Mouse (Mus musculus): Measurements from ENCODE around the gene Gmnn. TPM values are rescaled to one million over a fixed set of nuclear protein-coding genes. Genes with fewer than 3 reads are reported as not detected.
A peak's percentile ranks its signal among the peaks of the same experiment; 100 is the strongest.

Gmnn gene
- 107 and 108 TPM in 2 replicates for polyA plus RNA-seq (2014; fragmentation: Nextera tagmentation; extraction: Ambion mirVana)

- Histone ChIP-seq H3K36me3 (ENCODE audit: control insufficient read depth, insufficient read depth, low read length) (peaks cover 12% of the 10 kb centered on the region; the same call in 1 of the 2 replicates), H3K4me1 (ENCODE audit: control insufficient read depth, insufficient read depth, low read length) (peaks cover 8% of the 10 kb centered on the region; the same call in 1 of the 2 replicates), H3K27me3 (ENCODE audit: control insufficient read depth, insufficient read depth, low read length) (no peaks in the 10 kb centered on the region), H3K9ac (replicated peaks; ENCODE audit: low read depth, low read length) (peak within 1 kb of the TSS; percentile 74), H3K4me2 (replicated peaks; ENCODE audit: low read depth, low read length) (peak within 1 kb of the TSS; percentile 69), H3K9me3 (ENCODE audit: control insufficient read depth, low read depth, low read length) (no peaks in the 10 kb centered on the region), H3K27ac (ENCODE audit: low read length) (peak within 1 kb of the TSS; percentile 96), H3K4me3 (ENCODE audit: low read depth, low read length) (peak within 1 kb of the TSS; percentile 96)
- WGBS = under 1% methylated on average over 79 of the region's 79 CpGs
- peak; percentile 97 for ATAC-seq (ENCODE audit: insufficient number of reproducible peaks, insufficient read depth, low FRiP score, low read depth)
These were observed at the start of gene Gmnn for GRCm38 (mm10) chr13:24761403-24762227. Gene Gmnn, minus strand, starts transcription at chr13:24761923.

- H3K27me3 ChIP-seq (ENCODE audit: control insufficient read depth, insufficient read depth, low read length) = no peaks in the 10 kb centered on the region
- no peak overlapping the region for H3K4me3 ChIP-seq (ENCODE audit: low read depth, low read length)
- no peak overlapping the region for H3K4me2 ChIP-seq (replicated peaks; ENCODE audit: low read depth, low read length)
- peaks cover 12% of the 10 kb centered on the region; the same call in 1 of the 2 replicates for H3K4me1 ChIP-seq (ENCODE audit: control insufficient read depth, insufficient read depth, low read length)
- H3K27ac ChIP-seq (ENCODE audit: low read length) = no peak overlapping the region
- H3K9me3 ChIP-seq (ENCODE audit: control insufficient read depth, low read depth, low read length) = no peaks in the 10 kb centered on the region
- H3K36me3 ChIP-seq (ENCODE audit: control insufficient read depth, insufficient read depth, low read length) = peaks cover 50% of the 10 kb centered on the region
- ATAC-seq (ENCODE audit: insufficient number of reproducible peaks, insufficient read depth, low FRiP score, low read depth) = no peak
- H3K9ac ChIP-seq (replicated peaks; ENCODE audit: low read depth, low read length) = no peak overlapping the region
These were observed 44.4 kb upstream of the Gmnn start for GRCm38 (mm10) chr13:24806079-24806478.

- no peak for ATAC-seq (ENCODE audit: insufficient number of reproducible peaks, insufficient read depth, low FRiP score, low read depth)
- H3K9ac ChIP-seq (replicated peaks; ENCODE audit: low read depth, low read length) = peak overlapping the region; percentile 18; the same call in 1 of the 2 replicates
- H3K27ac ChIP-seq (ENCODE audit: low read length) = no peak overlapping the region
- peak overlapping the region; percentile 74 for H3K4me2 ChIP-seq (replicated peaks; ENCODE audit: low read depth, low read length)
- H3K36me3 ChIP-seq (ENCODE audit: control insufficient read depth, insufficient read depth, low read length) = peaks cover 26% of the 10 kb centered on the region
- H3K4me3 ChIP-seq (ENCODE audit: low read depth, low read length) = peak overlapping the region; percentile 99
- H3K4me1 ChIP-seq (ENCODE audit: control insufficient read depth, insufficient read depth, low read length) = peaks cover 12% of the 10 kb centered on the region; the same call in 1 of the 2 replicates
- no peaks in the 10 kb centered on the region for H3K27me3 ChIP-seq (ENCODE audit: control insufficient read depth, insufficient read depth, low read length)
- no peaks in the 10 kb centered on the region for H3K9me3 ChIP-seq (ENCODE audit: control insufficient read depth, low read depth, low read length)
- 10% methylated on average over 2 of the region's 2 CpGs for WGBS
These were observed 41.5 kb upstream of the Gmnn start for GRCm38 (mm10) chr13:24803196-24803595.

GRCm38 (mm10) chr13:24802131-24802691 lies 40.5 kb upstream of the Gmnn start:
- peak overlapping the region; percentile 99 for H3K9ac ChIP-seq (replicated peaks; ENCODE audit: low read depth, low read length)

GRCm38 (mm10) chr13:24801308-24801921 lies 39.7 kb upstream of the Gmnn start, which contains the start of gene BC005537:
Gene BC005537, plus strand, starts transcription at chr13:24801657.
- Histone ChIP-seq H3K4me2 (replicated peaks; ENCODE audit: low read depth, low read length) (peak within 1 kb of the TSS; percentile 74), H3K4me3 (ENCODE audit: low read depth, low read length) (peak within 1 kb of the TSS; percentile 99), H3K4me1 (ENCODE audit: control insufficient read depth, insufficient read depth, low read length) (peaks cover 12% of the 10 kb centered on the region; the same call in 1 of the 2 replicates), H3K9me3 (ENCODE audit: control insufficient read depth, low read depth, low read length) (no peaks in the 10 kb centered on the region), H3K27me3 (ENCODE audit: control insufficient read depth, insufficient read depth, low read length) (no peaks in the 10 kb centered on the region), H3K27ac (ENCODE audit: low read length) (peak within 1 kb of the TSS; percentile 99), H3K9ac (replicated peaks; ENCODE audit: low read depth, low read length) (peak within 1 kb of the TSS; percentile 99), H3K36me3 (ENCODE audit: control insufficient read depth, insufficient read depth, low read length) (peaks cover 14% of the 10 kb centered on the region)
- peak; percentile 53 for ATAC-seq (ENCODE audit: insufficient number of reproducible peaks, insufficient read depth, low FRiP score, low read depth)
- under 1% methylated on average over 65 of the region's 74 CpGs for WGBS

More at GRCm38 (mm10) chr13:24802131-24802691, 40.5 kb upstream of the Gmnn start:
- Histone ChIP-seq H3K27me3 (ENCODE audit: control insufficient read depth, insufficient read depth, low read length) (no peaks in the 10 kb centered on the region), H3K4me3 (ENCODE audit: low read depth, low read length) (peak overlapping the region; percentile 99), H3K9me3 (ENCODE audit: control insufficient read depth, low read depth, low read length) (no peaks in the 10 kb centered on the region), H3K27ac (ENCODE audit: low read length) (peak overlapping the region; percentile 99; the same call in 1 of the 2 replicates), H3K4me1 (ENCODE audit: control insufficient read depth, insufficient read depth, low read length) (peaks cover 12% of the 10 kb centered on the region; the same call in 1 of the 2 replicates), H3K36me3 (ENCODE audit: control insufficient read depth, insufficient read depth, low read length) (peaks cover 17% of the 10 kb centered on the region), H3K4me2 (replicated peaks; ENCODE audit: low read depth, low read length) (peak overlapping the region; percentile 74)
- under 1% methylated on average over 26 of the region's 26 CpGs for WGBS
- ATAC-seq (ENCODE audit: insufficient number of reproducible peaks, insufficient read depth, low FRiP score, low read depth) = no peak

GRCm38 (mm10) chr13:24800674-24801307 lies 39.1 kb upstream of the Gmnn start:
- Histone ChIP-seq H3K27ac (ENCODE audit: low read length) (peak overlapping the region; percentile 99), H3K36me3 (ENCODE audit: control insufficient read depth, insufficient read depth, low read length) (peaks cover 10% of the 10 kb centered on the region), H3K27me3 (ENCODE audit: control insufficient read depth, insufficient read depth, low read length) (no peaks in the 10 kb centered on the region), H3K4me3 (ENCODE audit: low read depth, low read length) (peak overlapping the region; percentile 99), H3K9ac (replicated peaks; ENCODE audit: low read depth, low read length) (peak overlapping the region; percentile 99), H3K9me3 (ENCODE audit: control insufficient read depth, low read depth, low read length) (no peaks in the 10 kb centered on the region), H3K4me2 (replicated peaks; ENCODE audit: low read depth, low read length) (peak overlapping the region; percentile 54), H3K4me1 (ENCODE audit: control insufficient read depth, insufficient read depth, low read length) (peaks cover 12% of the 10 kb centered on the region; the same call in 1 of the 2 replicates)
- peak; percentile 96 for ATAC-seq (ENCODE audit: insufficient number of reproducible peaks, insufficient read depth, low FRiP score, low read depth)
- WGBS = under 1% methylated on average over 42 of the region's 42 CpGs

GRCm38 (mm10) chr13:24799925-24800673 lies 38.4 kb upstream of the Gmnn start:
- Histone ChIP-seq H3K9me3 (ENCODE audit: control insufficient read depth, low read depth, low read length) (no peaks in the 10 kb centered on the region), H3K4me3 (ENCODE audit: low read depth, low read length) (peak overlapping the region; percentile 48), H3K9ac (replicated peaks; ENCODE audit: low read depth, low read length) (peak overlapping the region; percentile 40; the same call in 1 of the 2 replicates), H3K36me3 (ENCODE audit: control insufficient read depth, insufficient read depth, low read length) (peaks cover 4% of the 10 kb centered on the region; the same call in 1 of the 2 replicates), H3K4me2 (replicated peaks; ENCODE audit: low read depth, low read length) (peak overlapping the region; percentile 54), H3K27me3 (ENCODE audit: control insufficient read depth, insufficient read depth, low read length) (no peaks in the 10 kb centered on the region), H3K4me1 (ENCODE audit: control insufficient read depth, insufficient read depth, low read length) (peaks cover 12% of the 10 kb centered on the region; the same call in 1 of the 2 replicates), H3K27ac (ENCODE audit: low read length) (peak overlapping the region; percentile 59)
- WGBS = under 1% methylated on average over 31 of the region's 31 CpGs
- no peak for ATAC-seq (ENCODE audit: insufficient number of reproducible peaks, insufficient read depth, low FRiP score, low read depth)

Data from stomach, embryonic 14.5 days (tissue).